Mouse (Mus musculus) 416B (cell line): ENCODE measurements around the gene Prrc2a.

Source experiments
- DNase-seq: peaks from one replicate; pipeline ENCODE4 v3.0.0; 2011; ENCODE audit warnings: low read depth

The Prrc2a gene

DNA sequence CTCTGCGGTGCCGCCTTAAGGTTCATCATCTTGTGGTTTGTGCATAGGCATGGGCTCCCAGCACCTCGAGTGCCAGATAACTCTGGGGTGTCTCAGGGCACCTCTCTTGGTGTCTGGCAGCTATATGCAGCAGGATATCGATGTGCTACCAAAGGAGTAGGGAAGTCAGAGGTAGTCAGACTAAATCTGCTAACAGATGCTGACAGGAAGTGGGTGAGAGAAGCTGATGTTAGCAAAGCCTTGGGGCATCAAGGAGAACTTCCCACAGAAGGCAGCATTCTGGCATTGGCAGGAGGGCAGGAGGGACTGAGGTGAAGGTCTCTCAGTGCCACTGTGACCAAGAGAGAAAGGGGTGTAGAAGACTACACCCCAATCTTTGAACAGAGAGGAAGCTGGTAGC is 25.4 kb upstream of the Prrc2a start:
- peak; percentile 47 for DNase-seq

DNA sequence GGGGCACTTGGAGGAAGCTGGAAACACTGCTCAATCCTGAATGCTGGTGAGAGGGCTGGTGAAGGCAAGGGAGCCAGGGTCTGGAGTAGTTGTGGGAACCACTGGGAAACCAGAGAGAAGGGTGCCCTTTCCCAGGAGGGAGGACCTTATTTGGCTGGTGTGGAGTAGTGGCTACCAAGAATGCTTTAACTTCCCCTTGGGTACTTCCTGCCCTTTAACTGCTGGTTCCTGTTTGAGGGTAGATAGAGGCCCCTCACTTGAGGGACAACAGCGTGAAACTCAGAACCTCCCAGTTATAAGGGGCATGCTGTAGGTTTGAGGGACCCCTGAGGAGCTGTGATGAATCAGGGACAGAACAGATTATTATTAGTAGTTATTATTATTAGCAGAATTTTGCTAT is 24.5 kb upstream of the Prrc2a start:
- DNase-seq = peak; percentile 77

DNA sequence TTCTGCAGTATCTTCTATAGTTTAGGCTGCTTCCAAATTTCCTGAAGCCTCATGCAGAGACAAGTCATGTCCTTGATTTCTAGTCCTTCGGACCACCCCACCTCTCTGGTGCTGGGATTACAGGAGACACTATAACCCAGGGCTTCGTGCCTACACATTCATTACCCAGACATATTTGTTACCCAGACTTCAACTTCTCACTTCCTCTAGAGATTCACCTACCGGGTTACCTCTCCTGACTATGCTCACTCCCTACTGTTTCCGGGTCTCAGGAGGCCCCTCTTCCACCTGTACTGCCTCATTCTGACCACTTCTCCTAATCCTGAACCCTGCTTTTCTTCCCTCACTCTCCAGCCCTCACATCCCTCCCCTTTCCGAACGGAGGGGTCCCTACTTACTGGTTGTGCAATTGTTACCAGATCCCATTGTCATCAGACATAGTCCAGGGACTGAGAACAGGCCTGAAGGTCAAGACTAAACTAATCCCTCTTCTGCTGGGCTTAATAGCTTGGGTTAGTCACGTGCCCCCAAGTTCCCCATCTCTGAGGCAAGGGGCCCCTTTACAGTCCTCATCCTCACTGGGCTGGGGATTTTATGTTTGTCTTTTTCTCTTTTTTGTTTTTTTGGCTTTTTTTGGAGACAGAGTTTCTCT is 23.4 kb upstream of the Prrc2a start, which contains the start of gene Lst1:
TSS of gene Lst1 (minus strand) at position 481 of the 652 bp plus-strand sequence.
- DNase-seq = no peak

DNA sequence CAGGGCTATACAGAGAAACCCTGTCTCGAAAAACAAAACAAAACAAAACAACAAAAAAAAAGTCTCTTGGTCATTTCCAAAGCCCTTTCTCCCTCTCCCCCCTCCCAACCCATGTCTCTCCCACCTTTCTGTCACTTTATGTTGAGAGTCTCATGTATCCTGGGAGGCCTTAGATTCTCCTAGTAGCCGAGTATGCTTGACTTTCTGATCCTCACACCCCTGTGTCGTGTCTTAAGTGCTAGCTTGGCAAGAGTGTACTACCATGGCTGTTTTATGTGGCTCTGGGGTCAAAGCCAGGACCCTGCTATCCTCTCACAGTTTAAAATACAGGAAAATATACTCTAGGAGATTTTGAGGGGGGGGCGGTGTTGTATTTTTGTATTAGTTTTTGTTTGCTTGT is 22.6 kb upstream of the Prrc2a start:
- DNase-seq = no peak

DNA sequence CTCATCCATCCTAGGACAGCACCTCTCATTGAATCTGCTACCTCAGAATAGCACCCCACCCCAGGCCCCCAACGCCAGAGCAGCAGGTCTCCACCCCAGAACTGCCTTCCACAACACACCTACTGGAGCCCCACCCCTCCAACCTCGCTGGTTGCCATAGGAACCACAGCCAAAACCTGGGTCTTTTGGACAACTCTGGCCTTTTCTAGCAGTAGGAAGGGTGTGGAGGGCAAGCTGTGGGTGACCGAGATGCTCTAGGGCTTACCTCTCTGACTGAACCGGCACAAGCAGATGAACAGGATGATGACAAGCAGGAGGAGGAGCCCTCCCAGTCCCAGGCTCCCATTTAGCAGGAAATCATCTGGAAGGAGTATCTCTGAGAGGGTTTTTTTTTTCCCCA is 22.0 kb upstream of the Prrc2a start:
- DNase-seq = peak; percentile 77

DNA sequence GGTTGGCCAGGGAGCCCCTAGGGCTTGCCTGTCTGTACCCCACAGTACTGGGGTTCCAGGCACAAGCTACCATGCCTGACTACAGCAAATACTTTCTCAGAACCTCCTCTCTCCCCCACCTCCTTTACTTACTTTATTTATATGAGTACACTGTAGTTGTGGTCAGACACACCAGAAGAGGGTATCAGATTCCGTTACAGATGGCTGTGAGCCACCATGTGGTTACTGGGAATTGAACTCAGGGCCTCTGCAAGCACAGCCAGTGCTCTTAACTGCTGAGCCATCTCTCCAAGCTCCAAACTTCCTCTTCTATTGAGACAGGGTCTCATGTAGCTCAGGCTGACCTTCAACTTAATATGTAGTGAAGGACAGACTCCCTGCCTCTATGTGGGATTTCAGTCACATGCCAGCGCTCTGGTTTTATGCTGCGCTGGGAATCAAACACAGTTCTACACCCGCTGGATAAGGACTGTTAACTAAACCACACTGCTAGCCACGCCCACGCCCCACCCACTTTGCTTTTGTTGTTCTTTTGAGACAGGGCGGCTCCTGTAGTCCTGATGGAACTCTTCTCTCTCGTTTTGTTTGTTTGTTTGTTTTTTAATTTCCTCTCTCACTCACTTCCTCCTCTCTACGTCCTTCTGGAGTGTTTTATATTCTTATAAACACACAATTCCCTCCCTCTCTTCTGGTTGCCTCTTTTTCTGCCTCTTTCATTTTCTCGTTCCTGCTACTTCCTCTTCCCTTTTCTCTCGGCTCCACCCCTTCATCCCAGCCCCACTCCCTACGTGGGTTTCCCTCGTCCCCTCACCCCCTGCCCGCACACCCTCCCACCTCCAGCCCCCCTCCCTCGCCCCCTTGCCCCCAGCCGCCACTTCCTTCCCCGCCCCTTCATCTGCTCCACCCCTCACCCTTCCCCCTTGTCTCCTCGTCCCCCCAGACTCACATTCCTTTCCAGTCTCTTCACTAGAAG is 21.2 kb upstream of the Prrc2a start:
- peak; percentile 94 for DNase-seq

DNA sequence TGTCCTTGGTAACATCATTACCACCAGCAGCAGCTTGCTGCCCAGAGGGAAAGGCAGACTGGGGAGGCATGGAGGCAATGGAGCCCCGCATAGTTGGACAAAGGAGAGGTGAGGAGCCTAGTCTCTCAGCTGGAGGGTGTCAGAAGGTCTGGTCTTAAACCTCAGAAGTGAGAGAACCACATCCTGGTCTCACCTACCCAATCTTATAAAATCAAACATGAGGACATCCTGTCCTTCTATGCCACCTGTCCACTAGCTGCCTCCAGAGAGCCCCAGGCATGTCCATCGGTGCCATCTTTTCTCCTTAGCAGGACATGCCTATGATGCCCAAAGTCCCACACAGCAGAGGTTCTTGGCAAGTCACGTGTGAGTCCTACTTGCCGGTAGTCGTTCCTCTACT is 15.4 kb upstream of the Prrc2a start:
- DNase-seq = no peak

DNA sequence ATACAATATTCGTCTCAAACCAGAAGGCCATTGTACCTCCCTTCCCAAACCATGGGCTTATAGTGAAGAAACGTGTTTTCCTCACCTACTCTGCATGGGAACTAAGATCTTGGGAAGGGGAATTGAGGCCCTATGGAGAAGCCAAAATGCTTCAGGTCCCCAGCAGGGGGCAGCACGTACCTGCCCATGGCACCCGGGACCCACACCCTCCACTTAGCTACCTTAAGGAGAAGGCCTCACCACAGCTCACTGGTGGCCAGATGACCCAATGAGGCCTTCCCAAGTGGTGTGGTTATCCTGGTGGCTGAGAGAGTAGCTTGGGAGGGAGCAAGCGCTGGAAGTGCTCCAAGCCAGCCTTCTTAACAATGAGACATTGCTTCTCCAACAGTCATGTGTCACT is 13.8 kb upstream of the Prrc2a start:
- DNase-seq = peak; percentile 87

DNA sequence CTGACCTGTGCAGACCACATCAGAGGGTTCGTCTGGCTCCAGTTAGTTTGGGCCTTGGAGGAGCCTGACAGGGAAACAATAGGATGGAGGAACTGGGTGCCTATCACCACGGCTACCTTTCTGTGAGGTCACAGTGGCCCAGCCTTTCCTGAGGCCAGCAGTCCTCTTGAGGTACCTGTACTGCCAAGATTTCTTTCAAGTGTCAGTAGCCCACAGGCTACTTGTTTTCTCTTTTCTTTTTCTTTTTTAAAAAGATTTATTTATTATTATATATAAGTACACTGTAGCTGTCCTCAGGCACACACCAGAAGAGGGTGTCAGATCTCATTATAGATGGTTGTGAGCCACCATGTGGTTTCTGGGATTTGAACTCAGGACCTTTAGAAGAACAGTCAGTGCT is 11.3 kb upstream of the Prrc2a start, which contains the start of gene Aif1:
TSS of gene Aif1 (minus strand) at position 101 of the 400 bp plus-strand sequence.
- no peak for DNase-seq

DNA sequence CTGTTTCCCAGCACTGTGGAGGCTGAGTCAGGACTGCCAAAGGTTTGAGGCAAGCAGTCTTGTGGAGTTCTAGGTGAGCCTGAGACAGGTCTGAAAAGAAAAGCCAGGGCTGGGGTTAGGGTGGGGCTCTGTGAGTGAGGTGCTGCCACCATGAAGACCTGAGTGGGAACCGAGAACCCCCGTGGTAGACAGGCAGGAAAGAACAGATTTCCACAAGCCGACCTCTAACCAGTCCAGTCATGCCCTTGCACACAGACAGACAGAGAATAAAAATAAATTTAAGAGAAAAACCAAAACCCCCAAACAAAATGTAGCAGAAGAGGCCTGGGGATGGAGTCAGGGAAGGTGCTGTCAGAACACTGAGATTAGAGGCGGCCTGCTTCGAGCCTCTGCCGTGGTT is 10.7 kb upstream of the Prrc2a start:
- no peak for DNase-seq

DNA sequence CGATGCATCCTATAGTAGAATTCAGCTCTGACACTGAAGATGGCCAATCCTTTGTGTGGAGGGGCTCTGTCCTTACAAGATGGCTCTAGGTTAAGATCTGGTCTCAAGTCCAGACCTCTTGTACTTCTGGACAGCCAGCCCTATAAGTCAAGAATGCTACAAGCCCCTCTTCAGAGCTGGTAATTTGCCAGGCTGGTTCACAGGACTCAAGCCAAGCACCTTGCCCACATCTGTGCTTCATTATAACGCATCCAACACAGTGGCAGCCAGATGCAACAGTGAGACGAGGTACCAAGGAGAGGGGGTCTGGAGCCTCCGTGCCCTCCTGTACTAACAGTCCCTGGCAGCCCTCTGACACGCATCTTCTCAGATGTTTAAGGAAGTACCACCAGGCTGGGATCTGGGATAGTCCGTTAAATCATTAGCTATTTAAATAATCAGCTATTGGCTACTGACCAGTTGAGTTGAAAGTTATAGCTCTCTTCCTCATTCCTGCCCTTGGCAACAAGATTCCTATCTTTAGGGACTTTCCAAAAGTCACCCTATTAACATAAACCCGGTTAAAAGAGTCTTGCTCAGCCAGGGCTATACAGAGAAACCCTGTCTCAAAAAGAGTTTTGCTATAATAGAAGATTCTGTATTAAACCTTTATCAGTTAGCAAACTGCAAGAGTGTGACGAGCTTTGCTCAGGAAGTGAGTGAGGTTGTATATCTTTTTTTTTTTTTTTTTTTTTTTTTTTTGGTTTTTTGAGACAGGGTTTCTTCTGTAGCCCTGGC is 9.7 kb upstream of the Prrc2a start:
- no peak for DNase-seq

DNA sequence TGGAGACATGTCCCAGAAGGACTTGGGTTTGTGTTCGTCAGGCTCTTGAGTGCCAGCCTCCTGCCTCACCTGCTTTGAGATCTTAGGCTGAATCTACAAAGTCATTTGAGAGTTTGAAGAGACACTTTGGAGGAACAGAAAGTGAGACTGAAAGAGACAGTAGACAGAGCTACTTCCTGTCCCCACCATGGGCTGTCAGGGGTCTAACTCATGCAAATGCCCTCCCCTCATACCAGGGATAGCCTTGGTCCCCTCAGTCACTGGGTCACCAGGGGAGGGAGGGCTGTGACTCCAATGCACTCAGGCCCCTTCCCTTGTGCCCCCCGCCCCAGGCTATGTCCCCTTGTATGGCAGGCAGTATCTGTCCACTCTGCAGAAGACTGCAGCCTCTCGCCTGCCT is 8.6 kb upstream of the Prrc2a start:
- DNase-seq = no peak

DNA sequence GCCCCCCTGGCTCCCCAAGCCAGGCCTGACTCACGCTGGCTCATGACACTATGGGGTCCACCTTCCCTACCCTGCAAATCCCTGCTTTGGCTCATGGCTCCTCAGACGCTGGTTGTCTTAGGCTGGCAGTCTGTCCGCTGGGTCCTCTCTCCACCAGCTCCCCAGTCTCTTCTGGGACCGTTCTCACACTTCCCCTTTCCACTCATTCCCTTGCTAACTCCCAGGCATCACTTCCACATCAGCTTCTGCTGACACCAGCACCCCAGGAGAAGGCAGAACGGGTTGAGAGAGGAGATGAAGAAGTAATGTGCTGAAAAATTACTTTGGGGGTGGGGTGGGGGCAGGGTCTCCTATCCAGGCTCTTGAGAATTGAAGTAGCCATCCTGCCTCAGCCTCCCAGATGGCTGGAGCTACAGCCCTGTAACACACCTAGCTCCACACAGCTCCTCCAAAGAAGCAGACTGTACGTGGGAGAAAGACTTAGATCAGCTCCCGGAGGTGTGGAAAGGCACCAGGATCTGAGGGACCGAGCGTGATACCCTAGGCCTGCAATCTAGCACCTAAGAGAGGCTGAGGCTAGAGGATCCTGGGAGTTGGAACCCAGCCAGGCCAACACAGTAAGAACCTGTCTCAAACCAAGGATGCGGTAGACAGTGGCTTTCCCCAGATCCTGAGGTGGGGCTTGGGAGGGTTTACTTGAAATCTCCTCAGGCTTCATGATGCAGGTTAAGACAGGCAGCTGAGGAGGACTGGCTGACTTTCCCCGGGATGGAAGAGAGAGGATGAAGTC is 7.9 kb upstream of the Prrc2a start:
- DNase-seq = no peak

DNA sequence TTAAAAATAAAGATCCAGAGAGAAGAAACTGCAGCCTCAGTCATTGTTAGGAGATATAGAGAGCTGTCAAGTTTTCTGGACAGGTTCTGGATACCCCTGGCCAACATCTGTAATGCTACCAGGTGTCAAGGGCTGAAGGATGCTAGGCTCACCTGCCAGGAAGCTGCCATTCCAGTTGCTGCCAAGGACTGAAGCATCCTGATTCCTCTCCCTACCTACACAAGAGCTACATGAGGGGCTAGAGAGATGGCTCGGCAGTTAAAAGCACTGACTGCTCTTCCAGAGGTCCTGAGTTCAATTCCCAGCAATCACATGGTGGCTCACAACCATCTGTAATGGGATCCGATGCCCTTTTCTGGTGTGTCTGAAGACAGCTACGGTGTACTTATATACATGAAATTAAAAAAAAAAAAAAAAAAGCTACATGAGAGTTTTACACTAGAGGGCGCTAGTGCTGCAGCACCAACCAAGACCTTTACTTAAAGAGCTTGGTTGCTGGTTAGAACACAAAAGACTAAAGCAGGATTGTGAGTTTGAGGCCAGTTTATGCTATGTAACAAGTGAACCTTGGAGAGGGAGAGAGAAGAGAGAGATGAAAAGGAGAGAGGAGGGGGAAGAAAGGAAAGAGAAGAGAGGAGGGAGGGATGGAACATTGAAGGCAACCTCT is 4.0 kb upstream of the Prrc2a start:
- peak; percentile 90 for DNase-seq

DNA sequence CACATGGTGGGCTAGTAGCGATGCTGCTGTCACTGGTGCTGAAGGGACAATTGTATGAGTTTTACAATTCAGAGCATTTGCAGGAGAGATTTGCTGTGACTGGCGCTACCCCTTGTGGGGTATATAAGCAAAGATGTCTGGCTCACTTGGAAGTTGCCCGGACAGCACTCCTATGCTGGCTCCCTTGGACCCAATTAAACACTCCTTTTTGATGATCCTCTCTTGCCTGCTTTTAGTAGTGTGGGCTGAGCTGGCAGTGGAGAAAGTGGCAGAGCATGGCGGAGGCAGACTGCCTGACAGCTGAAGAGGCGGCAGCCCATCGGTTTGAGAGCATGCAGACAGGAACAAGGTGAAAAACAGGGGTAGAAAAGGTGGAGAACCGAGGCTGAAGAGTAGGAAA is 3.1 kb upstream of the Prrc2a start:
- no peak for DNase-seq

DNA sequence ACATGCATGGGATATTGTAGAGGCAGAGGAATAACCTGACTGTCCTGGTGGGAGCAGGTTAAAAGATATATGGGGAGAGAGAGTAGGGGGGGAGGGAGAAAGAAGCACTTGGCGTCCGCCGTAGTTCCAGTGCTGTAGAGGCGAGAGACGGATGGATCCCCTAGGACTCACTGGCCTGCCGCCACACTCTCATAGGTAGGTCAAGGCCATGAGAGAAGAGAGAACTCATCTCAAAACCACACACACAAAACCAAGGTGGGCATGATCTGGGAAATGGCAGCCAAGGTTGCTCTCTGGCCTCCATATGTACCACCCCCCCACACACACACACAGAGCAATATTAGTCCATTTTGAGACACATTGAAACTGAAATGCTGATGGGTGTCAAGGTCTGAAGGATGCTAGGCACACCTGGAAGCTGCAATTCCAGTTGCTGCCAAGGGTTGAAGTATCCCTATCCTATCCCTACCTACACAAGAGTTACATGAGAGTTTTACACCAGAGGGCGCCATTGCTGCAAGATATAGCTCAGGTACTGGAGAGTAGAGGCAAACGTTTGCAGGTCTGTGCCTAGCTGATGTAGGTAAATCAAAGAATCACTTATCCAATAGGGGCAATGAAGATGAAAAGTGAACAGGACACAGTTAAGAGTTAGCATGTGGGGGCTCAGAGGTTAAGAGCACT is 1.8 kb upstream of the Prrc2a start:
- DNase-seq = peak; percentile 89

DNA sequence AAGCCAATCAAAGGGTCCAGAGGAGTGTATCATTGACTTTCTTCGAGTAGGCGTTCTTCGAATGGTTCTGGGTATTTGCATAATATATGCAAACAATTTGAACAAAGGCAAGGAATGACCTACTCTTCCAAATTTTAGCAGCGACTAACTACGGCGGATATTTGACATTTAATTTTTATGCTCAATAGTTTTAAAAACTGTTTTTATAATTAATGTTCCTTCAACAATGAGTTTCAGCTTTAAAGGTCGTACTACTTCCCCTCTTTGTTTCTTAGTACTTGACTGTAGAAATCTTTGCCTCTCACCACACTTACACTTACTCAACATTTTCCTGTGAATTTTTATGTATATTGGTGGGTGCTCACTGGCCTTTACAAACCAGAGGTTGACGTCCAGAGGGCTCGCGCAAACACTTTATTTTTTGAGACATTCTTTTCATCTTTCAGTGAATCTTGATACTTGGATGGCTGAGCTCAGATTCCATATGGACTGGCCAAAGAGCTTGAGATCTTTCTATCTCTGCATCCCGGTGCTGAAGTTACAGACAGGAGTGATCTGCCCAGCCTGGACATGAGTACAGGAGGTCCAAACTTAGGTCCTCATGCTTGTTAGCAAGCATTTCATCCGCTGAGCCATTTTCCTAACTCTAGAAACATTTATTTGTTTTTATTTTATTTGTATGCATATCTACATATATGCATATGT is 906 bp upstream of the Prrc2a start:
- DNase-seq = no peak

DNA sequence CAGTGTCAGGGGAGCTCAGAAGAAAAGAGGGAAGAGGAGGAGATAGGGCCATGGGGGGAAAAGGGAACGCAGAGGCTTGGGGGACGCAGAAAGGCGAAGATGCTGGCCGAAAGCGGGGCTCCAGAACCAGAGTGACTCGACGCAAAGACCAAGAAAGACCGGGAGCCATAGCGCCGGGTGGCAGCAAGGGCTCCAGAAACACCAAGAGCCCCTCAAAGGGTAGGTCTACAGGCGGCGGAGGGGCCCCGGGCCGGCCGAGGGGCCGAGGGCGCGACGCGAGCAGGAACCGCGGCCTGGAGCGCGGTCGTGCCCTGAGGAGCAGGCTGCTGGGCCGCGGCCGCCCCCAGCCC is 504 bp downstream of the Prrc2a start:
- no peak for DNase-seq

DNA sequence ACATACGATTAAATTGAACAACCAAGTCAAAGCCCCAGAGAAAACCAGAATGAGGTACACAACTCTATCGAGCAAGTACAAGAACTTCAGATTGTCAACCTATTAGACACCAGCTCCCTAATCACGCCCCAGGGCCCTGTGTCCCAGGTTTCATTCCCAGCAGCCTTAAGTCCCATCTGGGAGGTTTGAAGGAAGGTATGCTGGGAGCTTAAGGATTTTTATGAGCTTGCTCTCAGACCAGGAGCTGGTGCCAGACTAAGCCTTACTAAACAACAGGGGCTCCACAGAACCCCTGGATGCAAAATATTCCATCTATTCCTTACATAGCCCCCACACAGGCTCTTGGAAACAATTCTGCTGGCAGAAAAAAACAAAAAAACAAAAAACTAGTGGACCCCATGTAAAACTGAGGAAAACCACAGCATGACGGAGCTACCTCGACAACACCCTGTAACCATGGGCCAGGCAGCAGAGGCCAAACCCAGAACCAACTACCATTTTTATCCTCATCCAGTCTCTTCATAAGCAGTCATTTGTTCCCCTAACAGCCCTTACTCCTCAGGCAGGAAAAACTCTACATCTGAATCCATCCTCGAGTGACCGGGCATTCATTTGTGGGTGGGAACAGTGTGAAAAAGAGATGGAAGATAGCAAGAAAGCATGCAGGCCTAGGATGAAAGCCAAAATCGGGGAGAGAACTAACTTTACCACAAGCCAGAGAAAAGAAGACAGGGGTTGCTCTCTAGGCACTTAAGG is 1.2 kb downstream of the Prrc2a start:
- peak; percentile 37 for DNase-seq
